Mouse (Mus musculus) lung, embryonic 15.5 days (tissue): ENCODE data around the gene Tprn. TPM values are rescaled to one million over a fixed set of nuclear protein-coding genes. Genes with fewer than 3 reads are reported as not detected.
"Not testable (repeated sequence)": the region's sequence is repeated elsewhere in the genome, so short reads cannot be mapped to it uniquely, and the experiment has no call there.

Source experiments
- ATAC-seq: fragments of 200-750 bp; cut with Nextera tagmentation; 2 replicates; pipeline ENCODE4 v1.8.0; 2017; ENCODE audit warnings: moderate number of reproducible peaks, borderline replicate concordance; ENCODE audit not compliant: low FRiP score, low TSS enrichment; ENCODE audit errors: extremely low read depth
- H3K27ac ChIP-seq: fragments of 300-500 bp; sonication (generic); 2 replicates; pipeline ENCODE4 v1.5.1; 2015; ENCODE audit warnings: moderate library complexity, mild to moderate bottlenecking, inconsistent platforms
- H3K27me3 ChIP-seq: fragments of 300-500 bp; sonication (generic); 2 replicates; pipeline ENCODE4 v1.6.1; 2015; ENCODE audit warnings: inconsistent platforms
- H3K36me3 ChIP-seq: fragments of 300-500 bp; sonication (generic); 2 replicates; pipeline ENCODE4 v1.6.1; 2015; ENCODE audit warnings: inconsistent platforms
- H3K4me1 ChIP-seq: fragments of 300-500 bp; sonication (generic); 2 replicates; pipeline ENCODE4 v1.6.1; 2015; ENCODE audit warnings: inconsistent platforms
- H3K4me2 ChIP-seq: fragments of 300-500 bp; sonication (generic); 2 replicates; pipeline ENCODE4 v1.6.1; 2015; ENCODE audit warnings: inconsistent platforms, mild to moderate bottlenecking, moderate library complexity
- H3K4me3 ChIP-seq: fragments of 300-500 bp; sonication (generic); 2 replicates; pipeline ENCODE4 v1.5.1; 2015; ENCODE audit warnings: mild to moderate bottlenecking, inconsistent platforms
- H3K9ac ChIP-seq: fragments of 300-500 bp; sonication (generic); 2 replicates; pipeline ENCODE4 v1.6.1; 2015; ENCODE audit warnings: inconsistent platforms
- H3K9me3 ChIP-seq: fragments of 300-500 bp; sonication (generic); 2 replicates; pipeline ENCODE4 v1.6.1; 2016; ENCODE audit warnings: inconsistent platforms
- WGBS: fragments of 180-500 bp; shearing (Covaris S2); methylation state at CpG from one replicate; pipeline ENCODE4 v1.1.7; 2015; 5-methylcytosine and 5-hydroxymethylcytosine counted together
- polyA plus RNA-seq: library from polyadenylated mRNA; unstranded; fragments of >200 nt; fragmentation: Nextera tagmentation; extraction: Ambion mirVana; gene quantifications from 2 replicates; pipeline ENCODE4 v1.2.1, GENCODE M21; 2015

Gene Tprn
- polyA plus RNA-seq, 1 experiment from 2014 or later = 8.7 TPM

- no peak for ATAC-seq
- no peaks in the 10 kb centered on the region for H3K9me3 ChIP-seq
- H3K4me1 ChIP-seq = peaks cover 27% of the 10 kb centered on the region
- no peak overlapping the region for H3K27ac ChIP-seq
- peaks cover 32% of the 10 kb centered on the region for H3K27me3 ChIP-seq
- 81% methylated on average over 3 of the region's 3 CpGs for WGBS
- no peaks in the 10 kb centered on the region for H3K36me3 ChIP-seq
- no peak overlapping the region for H3K4me2 ChIP-seq
- H3K4me3 ChIP-seq = no peak overlapping the region
- H3K9ac ChIP-seq = no peak overlapping the region
Observed at GRCm38 (mm10) chr2:25239766-25240165, 22.7 kb upstream of the Tprn start.

GRCm38 (mm10) chr2:25240310-25240709 lies 22.1 kb upstream of the Tprn start:
- peak overlapping the region; percentile 22; the same call in 1 of the 2 replicates for H3K27ac ChIP-seq
- 0 out of 2 replicates have a peak, but pooled peaks have one; percentile 8 for ATAC-seq
- no peaks in the 10 kb centered on the region for H3K36me3 ChIP-seq
- WGBS = 51% methylated on average over 8 of the region's 8 CpGs
- no peaks in the 10 kb centered on the region for H3K9me3 ChIP-seq
- peaks cover 32% of the 10 kb centered on the region for H3K27me3 ChIP-seq
- peak overlapping the region; percentile 97 for H3K4me2 ChIP-seq
- H3K4me3 ChIP-seq = peak overlapping the region; percentile 50
- H3K4me1 ChIP-seq = peaks cover 27% of the 10 kb centered on the region
- 0 out of 2 replicates have a peak overlapping the region, but pooled peaks have one; percentile 23 for H3K9ac ChIP-seq

GRCm38 (mm10) chr2:25240723-25241437 lies 21.5 kb upstream of the Tprn start:
- H3K4me3 ChIP-seq = peak overlapping the region; percentile 50
- WGBS = under 1% methylated on average over 29 of the region's 29 CpGs
- peak overlapping the region; percentile 22; the same call in 1 of the 2 replicates for H3K27ac ChIP-seq
- H3K9ac ChIP-seq = peak overlapping the region; percentile 23; the same call in 1 of the 2 replicates
- no peaks in the 10 kb centered on the region for H3K36me3 ChIP-seq
- peak overlapping the region; percentile 97 for H3K4me2 ChIP-seq
- peaks cover 27% of the 10 kb centered on the region for H3K4me1 ChIP-seq
- H3K27me3 ChIP-seq = peaks cover 30% of the 10 kb centered on the region
- ATAC-seq = peak; percentile 83
- H3K9me3 ChIP-seq = no peaks in the 10 kb centered on the region

- Histone ChIP-seq H3K4me3 (peak overlapping the region; percentile 50), H3K36me3 (no peaks in the 10 kb centered on the region), H3K27me3 (peaks cover 25% of the 10 kb centered on the region), H3K9me3 (no peaks in the 10 kb centered on the region), H3K9ac (no peak overlapping the region), H3K27ac (no peak overlapping the region), H3K4me1 (peaks cover 27% of the 10 kb centered on the region), H3K4me2 (peak overlapping the region; percentile 97)
- WGBS = 12% methylated on average over 6 of the region's 6 CpGs
- ATAC-seq = 0 out of 2 replicates have a peak, but pooled peaks have one; percentile 20
Observed at GRCm38 (mm10) chr2:25241438-25241775, 21.0 kb upstream of the Tprn start.

- Histone ChIP-seq H3K9me3 (no peaks in the 10 kb centered on the region), H3K27ac (no peak within 1 kb of the TSS), H3K36me3 (no peaks in the 10 kb centered on the region), H3K27me3 (peaks cover 25% of the 10 kb centered on the region), H3K4me3 (peak within 1 kb of the TSS; percentile 50), H3K4me2 (peak within 1 kb of the TSS; percentile 97), H3K9ac (peak within 1 kb of the TSS; percentile 42), H3K4me1 (peaks cover 27% of the 10 kb centered on the region)
- no peak for ATAC-seq
- WGBS = under 1% methylated on average over 34 of the region's 59 CpGs
Observed at GRCm38 (mm10) chr2:25242101-25242506, 20.3 kb upstream of the Tprn start, which contains the start of the genes Rnf208 and Cysrt1. Gene Rnf208 (plus strand): TSS chr2:25242255. Gene Cysrt1 (minus strand): TSS chr2:25242452.

GRCm38 (mm10) chr2:25243342-25243741 lies 19.1 kb upstream of the Tprn start:
- Histone ChIP-seq H3K27ac (no peak overlapping the region), H3K4me1 (peaks cover 27% of the 10 kb centered on the region), H3K9ac (no peak overlapping the region), H3K9me3 (no peaks in the 10 kb centered on the region), H3K4me2 (no peak overlapping the region), H3K27me3 (peaks cover 25% of the 10 kb centered on the region), H3K4me3 (no peak overlapping the region), H3K36me3 (peaks cover 6% of the 10 kb centered on the region; the same call in 1 of the 2 replicates)
- 66% methylated on average over 8 of the region's 8 CpGs for WGBS
- ATAC-seq = no peak

GRCm38 (mm10) chr2:25244144-25244543 lies 18.3 kb upstream of the Tprn start:
- H3K4me2 ChIP-seq = no peak overlapping the region
- WGBS = 82% methylated on average over 4 of the region's 4 CpGs
- ATAC-seq = no peak

GRCm38 (mm10) chr2:25246183-25247072 lies 16.0 kb upstream of the Tprn start, which contains the start of gene AL732309.1:
Gene AL732309.1 (minus strand): TSS chr2:25246863.
- Histone ChIP-seq H3K27me3 (peaks cover 21% of the 10 kb centered on the region), H3K4me3 (no peak within 1 kb of the TSS), H3K9me3 (no peaks in the 10 kb centered on the region), H3K4me2 (no peak within 1 kb of the TSS), H3K36me3 (peaks cover 31% of the 10 kb centered on the region; the same call in 1 of the 2 replicates), H3K9ac (no peak within 1 kb of the TSS), H3K4me1 (peaks cover 15% of the 10 kb centered on the region), H3K27ac (no peak within 1 kb of the TSS)
- WGBS = 77% methylated on average over 10 of the region's 10 CpGs
- no peak for ATAC-seq

More at GRCm38 (mm10) chr2:25244144-25244543, 18.3 kb upstream of the Tprn start:
- Histone ChIP-seq H3K9ac (no peak overlapping the region), H3K4me3 (no peak overlapping the region), H3K36me3 (peaks cover 13% of the 10 kb centered on the region; the same call in 1 of the 2 replicates), H3K4me1 (peaks cover 27% of the 10 kb centered on the region), H3K9me3 (no peaks in the 10 kb centered on the region), H3K27ac (no peak overlapping the region), H3K27me3 (peaks cover 25% of the 10 kb centered on the region)

GRCm38 (mm10) chr2:25252331-25252730 lies 10.1 kb upstream of the Tprn start:
- WGBS = 89% methylated on average over 1 of the region's 1 CpGs
- Histone ChIP-seq H3K27ac (no peak overlapping the region), H3K4me3 (no peak overlapping the region), H3K27me3 (no peaks in the 10 kb centered on the region), H3K9ac (no peak overlapping the region), H3K36me3 (peaks cover 34% of the 10 kb centered on the region; the same call in 1 of the 2 replicates), H3K9me3 (no peaks in the 10 kb centered on the region), H3K4me1 (peaks cover 21% of the 10 kb centered on the region), H3K4me2 (no peak overlapping the region)
- no peak for ATAC-seq

GRCm38 (mm10) chr2:25255284-25255779 lies 7.1 kb upstream of the Tprn start, which contains the start of gene Tmem203:
Gene Tmem203 (plus strand): TSS chr2:25255439.
- Histone ChIP-seq H3K36me3 (peaks cover 12% of the 10 kb centered on the region; the same call in 1 of the 2 replicates), H3K4me3 (peak within 1 kb of the TSS; percentile 71), H3K27me3 (no peaks in the 10 kb centered on the region), H3K4me1 (peaks cover 21% of the 10 kb centered on the region), H3K27ac (peak within 1 kb of the TSS; percentile 54), H3K9ac (peak within 1 kb of the TSS; percentile 71), H3K4me2 (peak within 1 kb of the TSS; percentile 93), H3K9me3 (no peaks in the 10 kb centered on the region)
- WGBS = 0% methylated on average over 39 of the region's 39 CpGs
- ATAC-seq = peak; percentile 89

- not testable (repeated sequence) for H3K36me3 ChIP-seq, H3K9me3 ChIP-seq, H3K27ac ChIP-seq, ATAC-seq, H3K27me3 ChIP-seq
- Histone ChIP-seq H3K4me1 (peaks cover 21% of the 10 kb centered on the region), H3K4me2 (peak overlapping the region; percentile 93), H3K4me3 (peak overlapping the region; percentile 71), H3K9ac (peak overlapping the region; percentile 71; the same call in 1 of the 2 replicates)
- 53% methylated on average over 12 of the region's 12 CpGs for WGBS
Observed at GRCm38 (mm10) chr2:25256443-25257109, 5.8 kb upstream of the Tprn start.
